Mouse (Mus musculus) heart, postnatal 25 days (tissue): ENCODE results near the gene Gm5565. TPM values are rescaled to one million over a fixed set of nuclear protein-coding genes. Genes with fewer than 3 reads are reported as not detected.

Experiments
- total RNA-seq, 2 experiments: library from RNA; stranded (reverse); gene quantifications; 2 replicates each; pipeline ENCODE4 v1.2.3; 2021

The Gm5565 gene
- total RNA-seq, 2 experiments from 2014 or later, result not detected

Other genes with a start within 250 kb of the Gm5565 start
- gene Cyp3a25, start 150.9 kb downstream of the Gm5565 start, total RNA-seq, result not detected
- not detected for gene Cyp3a59, start 81.3 kb downstream of the Gm5565 start, total RNA-seq
- gene Gm6309, start 10.2 kb upstream of the Gm5565 start, total RNA-seq, result not detected
- under 1 TPM; 0.44 to 0.64 TPM for gene 1700001J03Rik, start 24.8 kb upstream of the Gm5565 start, total RNA-seq
- 10 to 100 TPM; 36.8 to 40.5 TPM for gene Rnf6, start 61.0 kb upstream of the Gm5565 start, total RNA-seq
- gene Cdk8, start 70.7 kb upstream of the Gm5565 start, total RNA-seq, result 10 to 100 TPM; 15.5 to 18.9 TPM
- under 1 TPM; 0.44 to 0.48 TPM for gene Wasf3, start 224.4 kb upstream of the Gm5565 start, total RNA-seq